8 mouse cellular contexts compared by ENCODE assay signal in the genomic region with DNA sequence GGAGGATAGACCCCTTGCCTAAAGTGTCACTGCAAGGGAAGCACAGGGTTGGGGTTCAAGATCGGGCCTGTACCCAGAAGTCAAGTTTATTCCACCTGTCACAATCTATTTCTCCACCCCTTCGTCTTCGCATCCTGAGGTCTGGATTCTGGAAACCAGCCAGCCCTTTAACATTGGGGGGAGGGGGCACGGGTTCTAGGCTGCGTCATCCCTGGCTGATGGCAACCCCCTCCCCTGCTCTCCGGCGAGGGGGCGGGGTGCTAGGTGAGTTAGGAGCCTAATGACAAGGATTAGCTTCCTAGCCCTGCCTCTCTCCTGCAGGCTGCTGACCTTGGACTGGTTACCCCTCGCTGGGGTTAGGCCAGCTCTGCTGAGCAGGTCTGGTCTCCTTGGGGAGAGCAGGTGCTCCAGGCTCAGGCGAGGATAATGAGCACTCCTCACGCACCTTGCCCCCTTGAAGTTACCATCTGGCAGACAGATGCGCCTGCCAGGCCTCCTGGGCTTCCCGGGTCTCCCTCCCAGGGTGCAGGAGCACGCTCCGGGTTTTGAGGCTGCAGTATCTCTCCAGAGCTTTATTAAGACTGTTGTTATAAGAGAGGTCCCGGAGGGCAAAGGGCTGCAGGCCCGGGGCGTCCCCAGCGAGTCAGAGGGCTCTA. TPM values are rescaled to one million over a fixed set of nuclear protein-coding genes. Genes with fewer than 3 reads are reported as not detected.
DNase-seq lines count a peak whose midpoint lies in the region; ATAC-seq and TF ChIP-seq lines count a peak whose summit lies in the region.

No protein-coding gene starts in this region.

- H3K36me3 ChIP-seq in limb, embryonic 14.5 days (ENCODE audit: control insufficient read depth, insufficient read depth, low read length): no peaks in the 10 kb centered on the region

- peak overlapping the region; percentile 89 for H3K4me3 ChIP-seq in gastrocnemius, adult 2 months
- peak overlapping the region; percentile 76 for H3K4me3 ChIP-seq in limb, embryonic 14.5 days (replicated peaks; ENCODE audit: low read length)

- H3K4me2 ChIP-seq in limb, embryonic 14.5 days (replicated peaks; ENCODE audit: low read depth, low read length, severe bottlenecking): peak overlapping the region; percentile 97

- no peak for TF ChIP-seq POLR2A in brain, embryonic 14.5 days (IDR thresholded peaks at IDR 0.05; ENCODE audit: borderline replicate concordance, extremely low read depth, insufficient read depth, insufficient read length, poor library complexity, severe bottlenecking)
- TF ChIP-seq POLR2A in limb, embryonic 14.5 days (IDR thresholded peaks at IDR 0.05; ENCODE audit: borderline replicate concordance, extremely low read depth, insufficient read depth, insufficient read length): no peak

- peak overlapping the region; percentile 93 for H3K27ac ChIP-seq in gastrocnemius, adult 2 months
- H3K27ac ChIP-seq in limb, embryonic 14.5 days (replicated peaks; ENCODE audit: low read depth, low read length): no peak overlapping the region

- intact Hi-C loops in gastrocnemius, adult 2 months (cut with DNase I): loop anchor here (2.0 kb wide), 1 partner anchor 104 kb away; no protein-coding TSS in a partner anchor

- 4% methylated on average over 19 of the region's 19 CpGs for WGBS in limb, embryonic 14.5 days

- H3K4me1 ChIP-seq in limb, embryonic 14.5 days (ENCODE audit: control insufficient read depth, insufficient read depth, low read length): peaks cover 14% of the 10 kb centered on the region; the same call in 1 of the 2 replicates

- H3K9ac ChIP-seq in limb, embryonic 14.5 days (ENCODE audit: low read depth, low read length, severe bottlenecking): 0 out of 2 replicates have a peak overlapping the region, but pooled peaks have one; percentile 75

- DNase-seq in gastrocnemius, adult 2 months: peak; percentile 40
- DNase-seq in gastrocnemius, adult 18-20 months (ENCODE audit: low spot score): no peak
- peak; percentile 70 for DNase-seq in brain, embryonic 14.5 days (ENCODE audit: low read depth)
- DNase-seq in forelimb bud, embryonic 11.5 days (ENCODE audit: low read depth, low spot score): peak; percentile 63
- no peak for DNase-seq in limb, embryonic 14.5 days (ENCODE audit: low spot score)
- DNase-seq in retina, postnatal 1 day: peak; percentile 70
- no peak for DNase-seq in right cerebral cortex, adult 18-20 months

- no peak for ATAC-seq in limb, embryonic 14.5 days (ENCODE audit: low FRiP score, low read depth)
- ATAC-seq in megakaryocyte-erythroid progenitor cell, adult 5-6 weeks (replicated peaks; ENCODE audit: low FRiP score, low TSS enrichment, poor library complexity, severe bottlenecking): no peak

- H3K9me3 ChIP-seq in limb, embryonic 14.5 days (ENCODE audit: control insufficient read depth, low read length): no peaks in the 10 kb centered on the region

- TF ChIP-seq CTCF in gastrocnemius, adult 2 months (IDR thresholded peaks at IDR 0.05): no peak
- TF ChIP-seq CTCF in brain, embryonic 14.5 days (IDR thresholded peaks at IDR 0.05; ENCODE audit: borderline replicate concordance, extremely low read depth, insufficient read depth, insufficient read length): no peak

- peaks cover 38% of the 10 kb centered on the region for H3K27me3 ChIP-seq in limb, embryonic 14.5 days (ENCODE audit: control insufficient read depth, insufficient read depth, low read length)

RNA-seq across cellular contexts. Expression of a gene that starts 0.9 kb away (rescaled TPM):
- total RNA-seq in gastrocnemius, adult 2 months (2021): 1 to 10 TPM; 5.8 to 7.0 TPM
- total RNA-seq in gastrocnemius, adult 18-20 months (2021): 1 to 10 TPM; 3.8 to 7.7 TPM
- 28.3 and 37.4 TPM in 2 replicates for polyA plus RNA-seq in brain, embryonic 14.5 days (2012; rRNA removed)
- 7.8 and 9.0 TPM in 2 replicates for polyA plus RNA-seq in limb, embryonic 14.5 days (2012; rRNA removed)
- polyA plus RNA-seq in limb, embryonic 14.5 days (2014; fragmentation: Nextera tagmentation; extraction: Ambion mirVana): 2.1 and 2.9 TPM in 2 replicates
- total RNA-seq in megakaryocyte-erythroid progenitor cell, adult 5-6 weeks (2014; fragmentation: Nextera tagmentation): not detected in 2 replicates
- 0.05 TPM in 1 of 2 replicates, not detected in the other for total RNA-seq in megakaryocyte-erythroid progenitor cell, adult 5-6 weeks (2017)

RNA-seq across cellular contexts. Expression of a gene that starts 18.8 kb away (rescaled TPM):
- 10 to 100 TPM; 37.5 to 45.5 TPM for total RNA-seq in gastrocnemius, adult 2 months (2021)
- total RNA-seq in gastrocnemius, adult 18-20 months (2021): 10 to 100 TPM; 41.7 to 43.9 TPM
- polyA plus RNA-seq in brain, embryonic 14.5 days (2012; rRNA removed): 14.5 and 19.6 TPM in 2 replicates
- 13.8 and 14.2 TPM in 2 replicates for polyA plus RNA-seq in limb, embryonic 14.5 days (2012; rRNA removed)
- 17.1 and 18.4 TPM in 2 replicates for polyA plus RNA-seq in limb, embryonic 14.5 days (2014; fragmentation: Nextera tagmentation; extraction: Ambion mirVana)
- 13.2 and 18.1 TPM in 2 replicates for total RNA-seq in megakaryocyte-erythroid progenitor cell, adult 5-6 weeks (2014; fragmentation: Nextera tagmentation)
- 3.2 and 10.2 TPM in 2 replicates for total RNA-seq in megakaryocyte-erythroid progenitor cell, adult 5-6 weeks (2017)

RNA-seq across cellular contexts. Expression of a gene that starts 56.9 kb away (rescaled TPM):
- not detected for total RNA-seq in gastrocnemius, adult 2 months (2021)
- total RNA-seq in gastrocnemius, adult 18-20 months (2021): not detected
- 2.9 and 4.3 TPM in 2 replicates for polyA plus RNA-seq in brain, embryonic 14.5 days (2012; rRNA removed)
- polyA plus RNA-seq in limb, embryonic 14.5 days (2012; rRNA removed): 0.03 TPM in 1 of 2 replicates, not detected in the other
- polyA plus RNA-seq in limb, embryonic 14.5 days (2014; fragmentation: Nextera tagmentation; extraction: Ambion mirVana): 0.07 TPM in 1 of 2 replicates, not detected in the other
- not detected in 2 replicates for total RNA-seq in megakaryocyte-erythroid progenitor cell, adult 5-6 weeks (2014; fragmentation: Nextera tagmentation)
- not detected in 2 replicates for total RNA-seq in megakaryocyte-erythroid progenitor cell, adult 5-6 weeks (2017)

Comparison
In these comparisons a context has a peak if more than half of its experiments do, and no peak if none do; other contexts are left out.
1. DNase-seq: peak in gastrocnemius, adult 2 months (single experiment), brain, embryonic 14.5 days (single experiment), forelimb bud, embryonic 11.5 days (single experiment) and retina, postnatal 1 day (single experiment); none in gastrocnemius, adult 18-20 months (single experiment), limb, embryonic 14.5 days (single experiment) and right cerebral cortex, adult 18-20 months (single experiment).
2. RNA of a gene that starts 0.9 kb away (total RNA-seq): 3.8 to 7.7 TPM in gastrocnemius, adult 18-20 months and 5.8 to 7.0 TPM in gastrocnemius, adult 2 months; 0.05 TPM in megakaryocyte-erythroid progenitor cell, adult 5-6 weeks; every median in the first group is over 4 times any median in the second.